Mouse (Mus musculus) kidney, postnatal 14 days (tissue): ENCODE results near the gene Bak1.

Experiments
- DNase-seq: peaks from one replicate; pipeline ENCODE4 v3.0.0; 2022; ENCODE audit warnings: mixed read lengths

Bak1 gene

DNA sequence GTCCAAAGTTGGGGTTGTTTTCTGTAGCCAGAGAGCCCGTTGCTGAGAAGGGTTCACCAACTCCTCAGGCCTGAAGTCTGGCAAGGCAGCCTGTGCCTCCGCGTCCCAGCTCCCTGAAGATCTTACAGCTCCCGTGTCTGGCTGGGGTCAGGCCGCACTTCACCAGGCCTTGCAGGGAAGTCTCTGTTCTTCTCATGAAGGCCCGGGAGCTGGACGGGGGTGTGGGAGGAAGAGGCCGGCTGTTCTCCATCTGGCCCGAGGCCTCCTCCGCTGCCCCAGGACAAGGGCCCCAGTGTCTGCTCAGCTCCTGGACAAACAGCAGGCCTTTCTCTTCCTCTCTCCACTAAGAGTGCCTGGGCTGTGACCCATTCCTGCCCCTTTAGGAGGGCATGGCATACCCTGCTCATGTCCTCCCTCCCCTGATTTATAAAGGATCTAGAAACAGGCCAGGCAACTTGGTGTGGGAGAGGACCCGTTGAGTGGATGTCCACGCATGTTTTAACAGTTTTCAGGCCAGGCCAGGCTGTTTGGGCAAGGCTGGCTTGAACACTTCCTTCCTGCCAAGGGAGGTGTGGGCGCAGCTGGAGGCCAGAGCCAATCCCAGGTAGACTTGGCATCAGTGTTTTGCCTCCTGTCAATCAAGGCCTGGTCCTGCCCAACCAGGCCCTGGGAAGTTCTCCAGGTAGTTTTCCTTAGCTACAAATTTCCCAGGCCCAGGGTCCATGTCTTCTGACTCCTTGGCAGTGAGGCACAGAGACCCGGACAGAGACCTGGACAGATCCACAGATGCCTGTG, 19.8 kb upstream of the Bak1 start:
- no peak for DNase-seq

DNA sequence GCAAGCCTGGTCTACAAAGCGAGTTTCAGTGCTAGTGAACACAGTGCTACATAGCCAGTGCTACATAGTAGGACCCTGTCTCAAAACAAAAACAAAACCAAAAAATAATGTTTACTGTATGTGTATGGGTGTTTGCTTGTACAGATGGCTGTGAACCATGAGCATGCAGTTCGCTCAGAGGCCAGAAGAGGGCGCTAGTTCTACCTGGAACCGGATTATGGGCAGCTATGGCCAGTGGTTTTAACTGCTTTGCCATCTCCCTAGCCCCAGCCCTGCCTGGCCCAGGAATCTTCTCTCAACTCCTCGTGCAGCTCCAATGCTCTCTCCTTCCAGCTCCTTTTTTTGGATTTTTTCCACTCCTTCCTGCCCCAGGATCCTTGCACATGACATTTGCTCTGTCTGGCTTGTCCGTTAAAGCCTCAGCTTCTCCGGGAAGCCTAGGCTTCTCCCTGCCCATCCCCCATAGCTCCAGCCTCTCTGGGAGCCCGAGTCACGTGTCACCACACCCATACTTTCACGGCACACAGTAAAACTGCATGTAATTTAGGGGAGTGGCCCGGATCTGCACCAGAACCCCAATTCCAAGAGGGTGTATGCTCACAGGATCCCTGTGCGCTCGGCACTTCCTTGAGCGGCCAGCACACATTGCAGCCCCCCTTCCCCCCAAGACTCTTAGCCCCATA, 19.1 kb upstream of the Bak1 start:
- no peak for DNase-seq

DNA sequence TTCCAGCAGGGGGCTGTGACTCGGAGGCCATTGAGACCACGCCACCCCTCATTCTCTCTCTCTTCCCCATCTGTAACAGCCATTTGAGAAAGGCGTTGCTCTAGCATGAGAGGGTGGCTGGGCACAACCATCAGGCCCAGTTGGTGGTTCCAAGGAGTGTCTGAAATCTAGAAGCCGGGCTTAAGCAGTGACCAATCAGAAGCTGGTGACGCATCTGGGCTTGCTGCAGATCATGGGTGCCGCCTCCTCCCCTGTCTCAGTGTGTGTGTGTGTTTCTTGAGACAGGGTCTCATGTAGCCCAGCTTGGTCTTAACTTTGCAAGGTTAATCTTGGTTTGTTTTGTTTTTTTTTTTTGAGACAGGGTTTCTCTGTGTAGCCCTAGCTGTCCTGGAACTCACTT, 16.4 kb upstream of the Bak1 start:
- no peak for DNase-seq

DNA sequence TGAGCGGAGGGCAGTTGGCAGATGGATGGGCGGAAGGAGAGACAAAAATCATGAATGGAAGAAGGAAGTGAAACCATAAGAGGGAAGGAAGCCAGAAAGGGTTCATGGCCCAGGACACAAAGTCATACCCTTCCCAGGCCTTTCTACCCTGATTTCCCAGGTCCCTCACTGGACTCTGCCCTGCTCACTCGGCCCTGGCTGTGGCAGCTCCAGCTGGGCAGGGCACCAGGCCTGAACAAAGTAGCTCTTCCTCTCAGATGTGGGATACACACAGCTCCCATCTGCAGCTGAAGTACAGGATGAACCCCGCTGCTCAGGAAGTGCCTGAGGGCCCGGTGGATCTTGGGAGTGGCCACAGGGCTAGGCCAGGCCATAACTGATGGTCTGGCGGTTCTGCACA, 14.0 kb upstream of the Bak1 start:
- DNase-seq: peak; percentile 47

DNA sequence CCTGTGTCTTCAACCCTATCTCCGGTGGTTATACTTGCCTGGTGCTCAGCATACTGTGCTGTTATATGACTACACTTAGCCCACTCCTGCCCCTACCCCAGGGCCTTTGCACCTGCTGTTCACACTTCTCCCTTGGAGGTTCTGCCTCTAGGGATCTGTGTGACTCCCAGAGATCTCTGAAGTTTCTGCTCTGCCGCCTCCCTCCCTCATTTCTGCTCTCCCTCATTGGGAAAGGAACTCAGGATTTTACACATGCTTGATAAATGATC, 12.9 kb upstream of the Bak1 start:
- no peak for DNase-seq

DNA sequence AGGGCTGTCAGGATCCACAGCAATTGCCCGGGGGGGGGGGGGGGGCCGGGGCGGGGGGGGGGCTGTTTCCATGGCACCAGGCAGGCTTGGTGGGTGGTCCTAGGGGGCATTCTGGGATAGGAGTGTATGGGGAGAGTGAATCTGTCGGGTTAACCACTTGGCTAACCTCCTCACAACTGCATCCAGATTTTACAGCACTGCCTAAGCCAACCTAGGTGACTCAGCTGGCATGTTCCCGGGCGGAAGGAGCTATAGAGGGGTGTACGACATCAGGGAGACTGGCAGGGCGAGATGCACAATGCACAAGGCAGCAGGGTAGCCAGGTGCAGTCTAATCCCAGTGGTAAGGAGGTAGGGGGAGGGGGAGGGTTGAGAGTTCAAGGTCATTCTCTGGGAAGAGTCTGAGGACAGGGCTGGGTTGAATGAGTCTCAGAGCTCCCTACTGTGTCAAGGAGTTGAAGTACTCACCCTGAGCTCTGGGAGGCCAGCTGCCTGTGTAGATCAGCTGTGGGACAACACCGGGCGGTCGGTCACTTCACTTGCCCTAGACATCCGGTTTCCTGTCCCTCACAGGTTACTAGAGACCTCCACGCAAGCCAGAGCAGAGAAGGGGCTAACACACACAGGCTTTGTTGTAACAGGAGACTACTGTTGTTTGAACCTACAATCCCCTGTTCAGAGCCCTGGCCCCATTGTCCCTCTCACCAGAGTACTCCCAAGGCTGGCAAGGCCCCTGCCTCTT, 12.4 kb upstream of the Bak1 start:
- DNase-seq: no peak

DNA sequence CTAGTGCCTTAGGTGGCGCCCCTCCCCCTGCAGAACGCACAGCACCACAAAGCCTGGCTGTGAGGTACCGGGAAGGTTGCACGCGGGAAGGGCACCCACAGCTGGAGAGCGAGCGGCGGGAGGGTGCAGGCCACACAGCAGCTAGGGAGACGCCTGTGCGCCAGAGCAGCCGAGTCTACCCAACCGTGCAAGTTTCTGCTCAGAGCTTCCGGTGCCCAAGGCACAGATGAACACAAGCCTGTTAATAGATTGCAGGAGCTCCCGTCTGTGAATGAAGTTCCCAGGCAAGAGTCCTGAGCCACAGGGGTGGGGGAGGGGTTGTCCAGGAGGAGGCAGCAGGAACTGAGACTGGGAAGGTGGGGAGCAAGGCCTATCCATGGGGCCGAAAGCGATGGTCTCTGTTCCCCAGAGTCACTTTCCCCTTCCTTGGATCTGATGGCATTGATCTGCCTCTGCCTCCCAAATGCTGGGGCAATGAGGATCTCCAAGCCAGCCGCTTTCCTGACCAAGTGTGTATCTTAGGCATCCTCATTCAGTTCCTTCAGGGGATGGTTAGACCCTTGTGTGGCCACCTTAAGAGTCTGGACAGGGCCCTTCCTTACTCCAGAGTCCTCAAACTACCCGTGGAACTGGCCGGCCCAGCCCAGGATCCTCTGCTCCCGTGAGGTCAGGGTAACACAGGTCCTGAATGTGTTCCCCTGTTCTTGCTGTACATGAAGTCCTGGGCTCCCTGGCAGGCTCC, 11.7 kb upstream of the Bak1 start:
- peak; percentile 77 for DNase-seq

DNA sequence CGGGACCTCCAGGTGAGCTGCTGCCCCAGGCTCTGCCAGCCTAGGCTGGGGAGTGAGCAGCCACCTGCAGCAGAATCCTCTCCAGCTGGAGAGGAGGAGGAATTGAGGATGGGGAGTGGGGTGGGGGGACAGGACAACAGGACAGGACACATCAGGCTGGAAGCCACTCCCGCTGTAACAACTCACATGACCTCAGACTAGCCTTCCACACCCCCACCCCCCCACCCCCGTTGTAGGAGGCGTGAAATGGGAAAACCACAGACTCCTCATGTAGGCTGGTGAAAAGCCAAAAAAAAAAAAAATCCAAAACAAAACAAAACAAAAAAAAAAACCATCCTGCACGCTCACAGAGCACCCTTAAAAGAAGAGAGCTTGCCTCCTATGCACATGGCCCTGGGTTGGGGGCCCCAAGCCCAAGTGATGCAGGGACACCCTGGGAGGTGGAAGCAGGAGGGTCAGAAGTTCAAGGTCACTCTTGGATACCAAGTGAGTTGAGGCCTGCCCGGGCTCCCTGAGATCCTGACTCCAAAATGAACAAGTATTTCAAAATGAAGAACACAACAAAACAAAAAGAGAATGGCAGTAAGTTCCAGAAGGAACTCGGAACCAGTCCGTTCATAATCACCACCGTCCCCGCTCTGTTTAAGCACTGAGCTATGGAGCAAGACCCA, 10.8 kb upstream of the Bak1 start:
- no peak for DNase-seq

DNA sequence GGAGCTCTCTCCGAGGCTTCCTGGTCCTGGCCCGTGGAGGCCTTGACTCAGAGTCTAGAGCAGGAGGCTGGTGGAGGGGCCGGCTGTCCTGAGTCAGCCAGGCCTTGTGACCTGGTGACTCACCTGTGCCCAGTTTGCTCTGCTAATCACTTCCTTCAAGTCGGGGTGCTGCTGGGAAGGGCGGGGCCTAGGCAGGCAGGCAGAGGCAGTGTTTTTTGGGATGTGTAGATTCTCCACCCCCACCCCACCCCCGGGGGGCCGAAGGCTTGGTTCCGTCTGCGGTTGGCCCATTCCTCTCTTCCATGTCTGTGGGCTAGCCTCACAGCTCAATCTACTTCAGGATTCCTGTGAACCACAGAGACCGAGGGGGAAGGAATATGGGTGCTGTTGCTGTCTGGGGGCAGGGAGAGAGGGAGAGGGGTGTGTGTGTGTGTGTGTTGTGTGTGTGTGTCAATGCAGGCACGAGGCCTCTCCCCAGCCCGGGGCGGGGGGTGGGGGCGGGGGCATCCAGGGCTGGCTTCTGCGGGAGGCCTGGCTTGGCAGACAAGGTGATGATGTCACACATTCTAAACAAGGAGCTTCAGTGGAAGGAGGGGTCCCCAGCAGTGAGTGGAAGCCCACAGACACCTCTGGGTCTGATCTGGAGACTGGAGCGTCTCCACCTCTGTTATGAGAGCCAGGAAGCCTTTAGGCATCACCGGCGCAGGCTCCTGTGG, 9.7 kb upstream of the Bak1 start:
- DNase-seq: no peak

DNA sequence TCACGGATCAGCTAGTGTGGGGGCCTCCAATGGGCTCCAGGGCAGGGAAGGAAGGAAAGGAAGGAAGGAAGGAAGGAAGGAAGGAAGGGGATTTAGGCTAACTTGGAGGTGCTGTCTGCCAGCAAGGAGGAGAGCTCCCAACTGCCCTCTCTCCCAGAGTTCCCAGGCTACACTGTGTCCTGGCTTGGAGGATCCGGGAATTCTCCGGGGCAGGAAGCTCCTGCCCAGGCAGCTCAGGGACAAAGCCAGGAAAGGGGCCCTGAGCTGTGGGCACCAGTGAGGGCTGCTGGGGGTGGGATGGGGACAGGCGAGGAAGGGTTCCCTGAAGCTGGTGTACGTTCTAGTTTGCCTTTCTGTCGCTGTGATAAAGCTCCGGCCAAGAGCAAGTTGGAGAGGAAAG, 7.7 kb upstream of the Bak1 start:
- peak; percentile 47 for DNase-seq

DNA sequence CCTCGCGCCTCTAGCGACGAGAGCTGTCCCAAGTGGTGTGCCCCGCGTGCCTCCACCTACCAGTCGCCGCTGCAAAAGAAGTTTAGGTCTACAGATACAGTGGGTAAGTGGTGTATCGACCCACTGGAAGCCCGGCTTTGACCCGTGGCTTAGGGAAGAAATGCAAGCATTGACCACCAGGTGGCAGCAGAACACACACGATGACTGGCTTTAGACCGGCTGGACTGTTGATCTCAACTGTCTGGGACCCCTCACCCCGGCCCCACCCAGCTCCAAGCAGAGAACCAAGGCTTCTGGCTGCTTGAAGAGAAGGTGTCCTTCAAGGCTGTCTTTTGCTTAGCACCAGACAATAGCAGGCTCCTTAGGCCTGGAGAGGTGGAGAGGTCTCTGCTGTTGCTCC, 4.1 kb upstream of the Bak1 start:
- DNase-seq: peak; percentile 85

DNA sequence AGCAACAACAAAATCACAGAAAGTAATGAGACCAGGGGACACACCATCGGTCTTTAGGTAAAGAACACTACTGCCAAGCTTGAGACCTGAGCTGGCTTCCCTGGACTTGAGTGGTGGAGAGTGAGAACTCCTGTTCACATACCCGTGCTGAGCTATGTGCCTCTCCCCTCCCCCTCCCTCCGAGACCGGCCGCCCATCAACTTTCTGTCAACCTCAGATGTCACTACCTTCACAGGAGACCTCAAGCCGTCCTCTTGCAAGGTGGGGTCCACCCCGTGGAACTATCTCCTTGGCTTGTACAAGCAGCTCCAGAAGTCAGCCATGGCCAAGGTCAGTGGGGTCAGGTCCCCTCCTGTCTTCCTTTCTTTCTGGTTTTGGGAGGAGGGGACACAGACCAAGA, 3.5 kb upstream of the Bak1 start:
- no peak for DNase-seq

DNA sequence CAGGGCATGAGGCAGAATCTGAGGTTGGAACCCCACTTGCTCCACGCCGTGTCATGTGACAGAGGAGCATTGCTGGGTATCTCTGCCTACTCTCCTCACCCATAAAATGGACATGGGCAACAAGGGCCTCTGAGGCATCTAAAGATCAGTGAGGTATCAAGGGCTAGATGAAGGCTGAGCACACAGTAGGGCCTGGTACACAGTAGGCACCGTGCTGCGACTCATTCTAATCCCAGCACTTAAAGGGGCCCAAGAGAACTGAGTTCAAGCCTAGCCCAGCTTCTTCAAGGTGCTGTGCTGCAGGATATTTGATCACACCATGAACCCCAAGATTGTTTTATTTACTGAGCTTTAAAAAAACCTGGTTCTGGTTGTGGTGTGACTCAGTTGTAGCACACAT, 2.1 kb upstream of the Bak1 start:
- DNase-seq: no peak

DNA sequence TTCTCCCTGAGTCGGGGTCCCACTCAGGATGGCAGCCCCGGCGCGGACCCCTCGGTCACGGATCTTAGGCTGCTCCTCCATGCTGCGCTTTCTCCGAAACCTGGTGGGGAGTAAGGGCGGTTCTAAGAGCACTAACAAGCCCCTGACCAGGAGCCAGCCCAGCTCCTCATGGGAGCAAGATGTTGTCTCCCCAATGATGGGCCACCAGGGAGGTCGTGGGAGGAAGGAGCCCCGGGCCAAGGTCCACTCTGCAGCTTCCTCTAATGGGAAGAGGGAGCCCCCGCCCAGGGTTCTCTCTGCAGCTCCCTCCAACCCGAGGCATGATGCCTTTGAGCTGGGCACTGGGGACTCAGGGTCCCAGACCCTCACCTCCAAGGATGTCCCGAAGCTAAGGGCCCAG, 622 bp upstream of the Bak1 start:
- DNase-seq: no peak

DNA sequence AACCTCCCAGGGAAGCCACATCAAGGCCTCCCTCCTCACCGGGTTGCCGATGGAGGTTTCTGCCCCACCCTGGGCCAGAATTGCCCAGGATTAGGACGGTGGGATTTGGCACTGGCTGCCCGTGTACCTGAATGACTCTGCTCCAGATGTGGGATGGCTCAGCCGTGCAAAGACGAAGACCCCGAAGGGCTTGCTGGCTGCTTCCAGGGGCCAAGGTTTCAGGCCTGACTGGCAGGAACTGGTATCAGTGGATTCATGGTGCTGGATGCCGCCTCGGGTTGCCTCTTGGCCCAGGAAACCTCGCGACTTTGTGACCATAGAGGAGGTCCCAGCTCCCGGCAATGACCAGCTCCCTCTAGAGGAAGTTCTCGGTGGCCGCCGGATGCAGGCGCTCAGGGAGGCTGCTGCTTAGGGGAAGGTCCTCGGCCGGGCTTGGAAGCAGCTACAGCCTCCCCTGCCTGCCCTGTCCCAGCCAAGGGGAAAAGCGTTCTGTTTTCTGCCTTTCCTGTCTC, 469 bp downstream of the Bak1 start:
- DNase-seq: peak; percentile 93

DNA sequence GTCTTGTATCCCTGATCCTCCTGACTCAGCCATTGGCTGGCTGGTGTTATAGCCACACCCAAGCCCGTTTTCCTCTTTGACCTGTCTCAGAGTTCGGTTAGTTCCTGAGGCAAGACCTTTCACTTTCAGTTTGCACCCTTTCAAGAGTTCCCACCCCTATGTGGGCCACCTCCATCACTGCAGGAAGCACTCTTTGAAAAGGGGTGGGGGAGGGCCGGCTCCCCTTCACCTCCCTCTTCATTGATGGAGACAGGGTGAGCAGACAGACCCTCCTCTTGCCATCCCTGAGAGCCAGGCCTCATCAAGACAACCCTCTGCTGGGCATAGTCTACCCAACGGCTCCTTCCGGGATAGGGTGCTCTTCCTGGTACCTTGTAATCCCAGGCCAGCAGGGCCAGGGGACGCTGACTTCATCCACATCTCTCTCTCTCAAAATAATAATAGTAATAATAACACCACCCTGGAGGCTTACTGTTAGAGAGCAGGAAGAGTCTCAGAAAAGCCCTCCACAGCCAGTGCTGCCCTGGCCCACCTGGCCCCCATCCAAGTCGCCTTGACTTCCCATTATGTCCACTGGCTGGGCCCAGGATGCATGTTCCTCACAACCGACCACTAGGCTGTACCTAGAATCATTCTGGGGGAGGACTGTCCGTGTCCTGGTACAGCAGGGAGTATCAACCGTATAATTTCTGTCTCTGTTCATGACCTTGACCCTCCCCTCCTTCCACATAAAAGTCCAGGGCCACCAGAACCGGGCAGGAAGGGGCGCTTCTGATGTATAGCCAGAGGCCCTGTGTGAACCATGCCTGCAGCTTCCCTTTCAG, 1.1 kb downstream of the Bak1 start:
- DNase-seq: peak; percentile 56

DNA sequence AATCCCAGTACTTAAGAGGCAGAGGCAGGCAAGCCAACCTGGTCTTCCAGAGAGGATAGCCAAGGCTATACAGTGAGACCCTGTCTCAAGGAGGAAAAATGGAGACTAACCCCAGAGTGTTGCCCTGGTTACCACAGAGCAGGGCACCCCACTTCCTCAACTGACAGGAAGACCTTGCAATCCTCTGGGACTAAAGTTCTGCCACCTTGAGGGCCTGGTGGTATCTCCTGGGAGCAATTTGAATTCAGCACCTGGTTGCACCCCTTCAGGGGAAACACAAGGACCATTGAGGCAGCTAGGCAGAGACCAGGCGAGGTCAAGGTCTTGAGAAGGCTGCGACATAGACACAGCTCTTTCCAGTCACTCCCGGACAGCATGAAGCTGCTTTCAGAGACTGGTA, 2.9 kb downstream of the Bak1 start:
- DNase-seq: no peak

DNA sequence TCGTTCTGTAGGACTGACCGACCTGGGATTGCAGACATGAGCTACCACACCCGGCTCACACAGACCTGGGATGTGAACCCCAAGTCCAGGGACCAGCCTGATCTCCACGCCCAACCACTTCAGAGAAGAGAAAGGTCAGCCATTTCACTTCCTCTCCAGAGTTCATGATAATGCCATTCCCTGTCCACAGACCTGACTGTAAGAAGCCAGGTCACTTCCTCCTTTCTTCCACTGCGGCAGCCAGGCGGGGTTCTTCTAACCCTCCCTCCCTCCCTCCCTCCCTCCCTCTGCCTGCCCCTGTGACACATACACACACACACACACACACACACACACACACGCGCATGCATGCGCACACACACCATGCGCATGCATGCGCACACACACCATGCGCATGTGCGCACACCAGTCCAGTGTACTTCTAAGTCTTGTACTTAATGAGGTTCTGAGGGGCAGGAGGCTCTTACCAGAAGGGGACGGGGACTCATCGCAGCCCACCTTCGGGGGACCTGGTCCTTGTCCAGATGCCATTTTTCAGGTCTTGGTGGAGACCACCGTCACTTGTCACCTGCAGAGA, 3.4 kb downstream of the Bak1 start:
- DNase-seq: no peak

DNA sequence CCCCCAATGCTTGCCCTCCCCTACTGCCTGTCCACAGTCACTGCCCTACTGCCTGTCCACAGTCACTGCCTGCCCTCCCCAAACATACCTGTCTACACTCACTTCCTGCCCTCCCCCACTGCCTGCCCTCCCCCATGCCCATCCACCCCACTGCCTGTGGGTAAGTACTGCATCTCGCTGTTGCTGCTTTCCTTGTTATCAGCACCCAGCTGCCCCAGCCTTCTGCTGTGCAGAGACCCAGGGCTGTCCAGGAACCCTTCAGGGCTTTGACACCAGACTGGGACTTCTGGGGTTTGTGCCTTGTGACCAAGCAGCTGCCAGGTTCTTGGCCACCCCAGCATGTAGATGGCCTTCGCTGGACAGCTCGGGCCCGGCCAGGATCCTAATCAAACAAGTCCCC, 5.5 kb downstream of the Bak1 start:
- DNase-seq: no peak

DNA sequence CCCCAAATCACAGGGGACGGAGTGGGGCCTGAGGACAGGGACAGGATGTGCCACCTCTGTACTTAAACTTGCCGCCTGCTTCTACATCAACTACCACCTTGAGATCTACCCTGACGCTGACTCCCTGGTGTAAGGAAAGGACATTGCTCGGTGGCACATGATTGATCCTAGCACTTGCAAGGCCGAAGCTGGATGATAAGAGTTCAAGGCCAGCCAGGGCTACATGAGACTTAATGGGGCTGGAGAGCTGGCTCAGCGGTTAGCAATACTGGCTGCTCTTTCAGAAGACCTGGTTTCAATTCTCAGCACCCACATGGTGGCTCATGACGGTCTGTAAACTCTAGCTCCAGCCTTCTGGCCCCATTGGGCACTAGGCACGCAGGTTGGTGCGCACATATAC, 7.1 kb downstream of the Bak1 start:
- DNase-seq: no peak

DNA sequence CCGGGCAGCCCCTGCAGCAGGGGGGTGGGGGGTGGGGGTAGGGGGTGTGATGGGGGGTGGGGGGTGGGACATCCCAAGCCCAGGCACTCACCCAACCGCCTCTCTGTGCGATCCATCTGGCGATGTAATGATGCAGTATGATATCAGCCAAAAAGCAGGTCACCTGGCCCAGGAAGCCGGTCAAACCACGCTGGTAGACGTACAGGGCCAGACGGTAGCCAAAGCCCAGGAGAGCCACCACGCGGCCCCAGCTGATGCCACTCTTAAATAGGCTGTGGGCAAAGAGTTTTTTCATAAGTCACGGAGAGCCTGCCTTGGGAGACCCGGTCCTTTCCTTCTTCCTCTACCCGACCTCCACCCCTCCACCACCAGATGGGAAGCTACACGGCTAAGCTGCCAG, 7.7 kb downstream of the Bak1 start:
- no peak for DNase-seq
